Mouse (Mus musculus) intestine, embryonic 15.5 days (tissue): Measurements from ENCODE around the gene Cul9. TPM values are rescaled to one million over a fixed set of nuclear protein-coding genes. Genes with fewer than 3 reads are reported as not detected.
"Not testable (repeated sequence)": the region's sequence is repeated elsewhere in the genome, so short reads cannot be mapped to it uniquely, and the experiment has no call there.

Experiments used
- ATAC-seq: fragments of 200-750 bp; cut with Nextera tagmentation; 2 replicates; pipeline ENCODE4 v1.8.0; 2017; ENCODE audit warnings: moderate TSS enrichment, moderate library complexity
- H3K27ac ChIP-seq: fragments of 300-500 bp; sonication (generic); 2 replicates; pipeline ENCODE4 v1.5.1; 2015; ENCODE audit warnings: mild to moderate bottlenecking, inconsistent platforms
- H3K27me3 ChIP-seq: fragments of 300-500 bp; sonication (generic); replicated peaks from 2 replicates; pipeline ENCODE4 v1.6.1; 2015; ENCODE audit warnings: inconsistent platforms
- H3K36me3 ChIP-seq: fragments of 300-500 bp; sonication (generic); 2 replicates; pipeline ENCODE4 v1.6.1; 2015; ENCODE audit warnings: inconsistent platforms
- H3K4me1 ChIP-seq: fragments of 300-500 bp; sonication (generic); replicated peaks from 2 replicates; pipeline ENCODE4 v1.6.1; 2015; ENCODE audit warnings: inconsistent platforms
- H3K4me2 ChIP-seq: fragments of 300-500 bp; sonication (generic); replicated peaks from 2 replicates; pipeline ENCODE4 v1.6.1; 2015; ENCODE audit warnings: mild to moderate bottlenecking, inconsistent platforms
- H3K4me3 ChIP-seq: fragments of 300-500 bp; sonication (generic); replicated peaks from 2 replicates; pipeline ENCODE4 v1.5.1; 2015; ENCODE audit warnings: inconsistent platforms
- H3K9ac ChIP-seq: fragments of 300-500 bp; sonication (generic); 2 replicates; pipeline ENCODE4 v1.6.1; 2015; ENCODE audit warnings: inconsistent platforms
- H3K9me3 ChIP-seq: fragments of 300-500 bp; sonication (generic); 2 replicates; pipeline ENCODE4 v1.6.1; 2016; ENCODE audit warnings: inconsistent platforms
- WGBS: fragments of 180-500 bp; shearing (Covaris S2); methylation state at CpG from one replicate; pipeline ENCODE4 v1.1.7; 2015; 5-methylcytosine and 5-hydroxymethylcytosine counted together
- polyA plus RNA-seq: library from polyadenylated mRNA; unstranded; fragments of >200 nt; fragmentation: Nextera tagmentation; extraction: Ambion mirVana; gene quantifications from 2 replicates; pipeline ENCODE4 v1.2.1, GENCODE M21; 2015

The Cul9 gene
- polyA plus RNA-seq, 1 experiment from 2014 or later, result 2.8 TPM

DNA sequence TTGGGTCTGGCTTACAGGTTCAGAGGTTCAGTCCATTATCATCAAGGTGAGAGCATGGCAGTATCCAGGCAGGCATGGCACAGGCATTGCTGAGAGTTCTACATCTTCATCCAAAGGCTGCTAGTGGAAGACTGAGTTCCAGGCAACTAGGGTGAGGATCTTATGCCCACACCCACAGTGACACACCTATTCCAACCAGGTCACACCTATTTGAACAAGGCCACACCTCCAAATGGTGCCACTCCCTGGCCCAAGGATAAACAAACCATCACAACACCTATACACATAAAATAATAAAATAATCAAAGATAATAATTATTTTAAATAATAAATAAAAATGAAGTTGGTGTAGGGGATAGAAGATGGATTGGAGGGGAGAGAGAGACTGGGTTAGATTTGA is 50.1 kb downstream of the Cul9 start:
- H3K4me2 ChIP-seq, H3K9me3 ChIP-seq, H3K27ac ChIP-seq, H3K9ac ChIP-seq, H3K4me3 ChIP-seq, H3K27me3 ChIP-seq, H3K36me3 ChIP-seq: not testable (repeated sequence)
- H3K4me1 ChIP-seq, result peaks cover 10% of the 10 kb centered on the region; the same call in 1 of the 2 replicates
- ATAC-seq, result peak; percentile 5; the same call in 1 of the 2 replicates

DNA sequence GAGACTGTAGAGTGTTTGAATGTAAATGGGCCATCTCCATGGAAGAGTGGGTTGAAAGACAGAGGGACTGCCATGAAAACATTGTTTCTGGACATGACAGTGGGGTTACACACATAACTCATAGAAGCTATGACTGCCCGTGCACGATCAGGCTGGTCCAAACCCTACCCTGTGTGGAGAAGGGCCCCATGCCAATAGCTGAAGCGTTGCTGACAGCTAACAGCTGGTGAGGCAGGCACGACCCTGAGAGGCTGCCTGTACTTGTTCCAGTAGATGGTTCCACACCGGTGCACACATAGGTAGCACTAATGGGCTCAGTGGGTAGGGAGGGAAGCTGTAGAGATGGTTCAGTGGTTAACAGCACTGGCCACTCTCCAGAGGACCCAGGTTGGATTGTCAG is 50.7 kb downstream of the Cul9 start:
- H3K36me3 ChIP-seq, result no peaks in the 10 kb centered on the region
- no peak overlapping the region for H3K9ac ChIP-seq
- ATAC-seq, result no peak
- H3K27ac ChIP-seq, result no peak overlapping the region
- no peaks in the 10 kb centered on the region for H3K9me3 ChIP-seq
- 81% methylated on average over 5 of the region's 5 CpGs for WGBS
- 0 out of 2 replicates have a peak, but pooled peaks cover 3% of the 10 kb centered on the region for H3K27me3 ChIP-seq
- H3K4me1 ChIP-seq, result peaks cover 10% of the 10 kb centered on the region; the same call in 1 of the 2 replicates
- no peak overlapping the region for H3K4me2 ChIP-seq
- H3K4me3 ChIP-seq, result no peak overlapping the region

DNA sequence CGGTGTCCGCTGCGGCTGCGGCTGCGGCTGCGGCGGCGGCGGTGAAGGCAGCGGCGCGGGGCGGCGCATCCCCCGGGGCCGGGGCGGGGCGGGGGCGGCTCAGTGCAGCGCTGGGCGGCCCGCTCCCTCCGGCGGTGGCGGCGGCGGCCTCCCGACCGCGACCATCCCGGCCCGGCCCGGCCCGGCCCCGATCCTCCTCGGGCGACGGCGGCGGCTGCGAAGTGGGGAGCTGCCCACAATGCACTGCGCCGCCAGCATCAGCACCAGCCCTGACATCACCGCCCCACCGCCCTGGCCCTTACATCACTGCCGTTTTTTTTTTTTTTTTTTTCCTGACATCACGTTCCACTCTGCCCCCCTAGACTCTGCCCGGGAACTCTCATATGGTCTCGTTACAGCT is 58.8 kb downstream of the Cul9 start, which contains the start of gene Ttbk1:
Gene Ttbk1 (minus strand): TSS at position 245 of the 400 bp plus-strand sequence.
- Histone ChIP-seq H3K4me2 (peak within 1 kb of the TSS; percentile 73), H3K9me3 (no peaks in the 10 kb centered on the region), H3K4me3 (peak within 1 kb of the TSS; percentile 37), H3K4me1 (peaks cover 10% of the 10 kb centered on the region), H3K9ac (peak within 1 kb of the TSS; percentile 10; the same call in 1 of the 2 replicates), H3K27ac (no peak within 1 kb of the TSS), H3K36me3 (no peaks in the 10 kb centered on the region), H3K27me3 (peaks cover 67% of the 10 kb centered on the region)
- ATAC-seq, result peak; percentile 16; the same call in 1 of the 2 replicates
- WGBS, result under 1% methylated on average over 30 of the region's 49 CpGs

DNA sequence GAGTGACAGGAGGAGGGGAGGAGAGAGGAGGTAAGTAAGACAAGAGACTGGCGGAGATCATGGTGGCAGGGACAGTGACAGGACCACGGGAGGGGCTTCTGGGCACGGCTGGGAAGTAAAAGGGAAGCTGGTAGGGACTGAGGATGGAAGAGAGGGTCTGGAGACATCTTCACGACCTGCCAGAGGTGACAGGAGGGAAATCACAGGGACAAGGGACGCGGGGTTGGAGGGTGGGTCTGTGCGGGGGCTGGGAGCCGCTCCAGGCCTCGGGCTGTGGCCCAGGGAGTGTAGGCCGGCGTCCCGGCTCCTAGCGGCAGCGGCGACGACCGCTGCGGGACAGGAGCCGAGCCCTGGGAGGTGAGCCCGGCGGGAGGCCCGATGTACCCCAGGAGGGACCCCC is 59.2 kb downstream of the Cul9 start:
- Histone ChIP-seq H3K9me3 (no peaks in the 10 kb centered on the region), H3K27me3 (peaks cover 67% of the 10 kb centered on the region), H3K4me1 (peaks cover 10% of the 10 kb centered on the region), H3K4me3 (peak overlapping the region; percentile 37), H3K27ac (no peak overlapping the region), H3K36me3 (no peaks in the 10 kb centered on the region), H3K4me2 (peak overlapping the region; percentile 73), H3K9ac (peak overlapping the region; percentile 10; the same call in 1 of the 2 replicates)
- WGBS, result 8% methylated on average over 12 of the region's 22 CpGs
- ATAC-seq, result no peak

DNA sequence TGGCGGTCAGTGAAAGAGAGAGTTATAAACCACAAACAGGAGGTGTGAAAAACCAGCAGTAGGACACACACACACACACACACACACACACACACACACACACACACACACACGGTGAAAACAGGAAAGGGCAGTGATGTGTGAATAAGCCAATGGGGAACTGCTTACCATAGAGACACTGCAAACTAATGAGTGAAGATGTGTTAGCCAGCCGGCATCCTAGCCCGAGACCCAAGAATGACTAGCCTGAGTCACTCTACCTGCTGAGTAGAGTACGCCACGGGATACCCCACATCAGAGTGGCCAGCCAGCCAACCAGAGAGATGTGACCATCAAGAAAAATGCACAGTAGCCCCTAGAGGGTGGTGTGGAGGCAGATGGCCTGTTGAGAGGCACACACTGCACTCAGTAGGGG is 61.7 kb downstream of the Cul9 start:
- Histone ChIP-seq H3K9ac (no peak overlapping the region), H3K27me3 (peaks cover 73% of the 10 kb centered on the region)
- ATAC-seq, result no peak

DNA sequence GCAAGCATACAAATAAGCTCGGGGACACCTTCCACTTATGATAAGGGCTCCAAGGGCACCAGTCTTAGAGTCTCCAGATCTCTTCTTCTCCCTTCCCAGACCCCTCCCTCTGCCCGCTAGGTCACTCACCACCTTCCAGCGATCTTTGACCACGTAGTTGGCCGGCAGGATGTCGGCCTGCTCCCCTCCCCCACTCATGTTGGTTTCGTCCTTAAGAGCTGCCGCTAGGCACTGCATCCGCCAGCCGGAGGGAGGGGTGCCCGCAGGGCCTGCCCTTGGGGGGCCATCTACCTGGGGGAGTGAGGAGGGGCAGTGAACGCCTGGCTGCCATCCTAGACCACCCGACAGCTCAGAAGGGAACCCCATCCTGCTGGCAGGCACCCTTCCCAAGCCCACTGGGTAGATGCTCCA is 62.2 kb downstream of the Cul9 start:
- H3K36me3 ChIP-seq, result no peaks in the 10 kb centered on the region
- 3% methylated on average over 13 of the region's 13 CpGs for WGBS
- peak overlapping the region; percentile 67 for H3K4me2 ChIP-seq
- H3K4me1 ChIP-seq, result peaks cover 10% of the 10 kb centered on the region
- no peak overlapping the region for H3K27ac ChIP-seq
- peak overlapping the region; percentile 33 for H3K4me3 ChIP-seq
- no peaks in the 10 kb centered on the region for H3K9me3 ChIP-seq
- peaks cover 71% of the 10 kb centered on the region for H3K27me3 ChIP-seq
- ATAC-seq, result peak; percentile 17
- H3K9ac ChIP-seq, result no peak overlapping the region

More for the DNA sequence above, 61.7 kb downstream of the Cul9 start:
- no peaks in the 10 kb centered on the region for H3K9me3 ChIP-seq
- peaks cover 10% of the 10 kb centered on the region for H3K4me1 ChIP-seq
- no peaks in the 10 kb centered on the region for H3K36me3 ChIP-seq
- H3K4me2 ChIP-seq, result no peak overlapping the region; the same call in 1 of the 2 replicates
- H3K27ac ChIP-seq, result no peak overlapping the region
- no peak overlapping the region for H3K4me3 ChIP-seq
- WGBS, result 20% methylated on average over 6 of the region's 6 CpGs

DNA sequence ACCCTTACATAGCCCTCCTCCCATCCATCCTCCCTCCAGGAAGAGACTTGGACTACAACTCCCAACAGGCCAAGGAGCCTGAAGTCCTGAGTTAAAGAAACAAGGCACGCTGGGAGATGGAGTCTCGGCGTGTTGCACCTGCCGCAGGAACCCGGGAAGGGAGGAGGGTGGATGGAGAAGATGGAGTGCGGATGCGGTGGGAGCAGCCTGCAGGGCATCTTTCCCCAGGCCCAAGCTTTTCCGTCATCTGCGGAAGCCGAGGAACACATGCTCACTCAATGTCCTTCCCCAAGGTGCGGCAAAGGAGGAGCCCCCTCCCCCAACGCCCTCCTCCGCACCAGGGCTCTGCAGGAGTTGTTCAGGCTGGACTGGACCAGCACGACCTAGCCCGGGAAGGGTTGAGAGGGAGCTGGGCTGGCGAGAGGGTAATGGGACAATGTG is 62.6 kb downstream of the Cul9 start:
- H3K27ac ChIP-seq, result no peak overlapping the region
- ATAC-seq, result peak; percentile 68

DNA sequence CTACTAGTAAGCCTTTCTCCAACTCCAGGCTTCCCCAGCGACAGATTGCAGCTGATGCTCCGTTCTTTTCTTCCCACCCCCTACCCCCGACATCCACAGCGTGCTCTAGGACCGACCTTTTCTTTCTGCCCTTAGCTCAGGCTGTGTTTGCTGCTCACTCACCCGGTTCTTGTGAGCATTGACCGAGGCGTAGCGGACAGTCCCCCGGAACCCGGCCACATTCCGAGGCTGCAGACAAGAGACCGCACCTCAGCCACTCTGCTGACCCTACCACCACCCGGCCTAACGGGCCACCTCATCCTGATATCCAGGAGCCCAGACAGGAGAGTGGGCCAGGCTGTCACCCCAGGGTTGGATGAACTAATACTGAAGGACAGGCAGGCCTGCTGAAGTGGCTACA is 68.9 kb downstream of the Cul9 start:
- Histone ChIP-seq H3K9ac (no peak overlapping the region), H3K4me2 (no peak overlapping the region), H3K9me3 (no peaks in the 10 kb centered on the region), H3K4me1 (no peaks in the 10 kb centered on the region), H3K27ac (no peak overlapping the region), H3K4me3 (no peak overlapping the region), H3K36me3 (no peaks in the 10 kb centered on the region), H3K27me3 (peaks cover 9% of the 10 kb centered on the region; the same call in 1 of the 2 replicates)
- WGBS, result 85% methylated on average over 15 of the region's 15 CpGs
- no peak for ATAC-seq

More for the DNA sequence above, 62.6 kb downstream of the Cul9 start:
- H3K9me3 ChIP-seq, result no peaks in the 10 kb centered on the region
- peaks cover 68% of the 10 kb centered on the region for H3K27me3 ChIP-seq
- H3K4me2 ChIP-seq, result peak overlapping the region; percentile 67
- no peaks in the 10 kb centered on the region for H3K36me3 ChIP-seq
- peaks cover 10% of the 10 kb centered on the region for H3K4me1 ChIP-seq
- WGBS, result under 1% methylated on average over 16 of the region's 16 CpGs
- H3K4me3 ChIP-seq, result peak overlapping the region; percentile 33
- H3K9ac ChIP-seq, result no peak overlapping the region

DNA sequence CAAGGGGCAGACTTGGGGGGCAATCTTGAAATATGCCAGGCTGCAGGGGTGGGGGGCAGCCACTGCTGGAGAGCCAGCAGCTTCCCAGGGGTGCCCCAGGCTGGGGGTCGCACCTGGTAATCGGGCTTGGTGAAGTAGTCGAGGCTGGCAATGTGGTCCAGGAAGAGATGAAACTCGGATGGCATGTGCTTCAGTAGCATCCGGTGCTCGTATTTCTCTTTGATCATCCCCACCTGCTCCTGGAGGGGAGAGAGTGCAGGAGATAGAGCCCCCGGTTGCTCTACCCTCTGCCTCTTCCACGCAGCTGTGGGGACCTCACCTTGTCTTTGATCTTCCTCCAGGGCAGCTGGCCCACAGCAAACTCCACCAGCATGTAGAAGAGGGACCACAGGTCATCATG is 69.6 kb downstream of the Cul9 start:
- Histone ChIP-seq H3K27ac (no peak overlapping the region), H3K36me3 (no peaks in the 10 kb centered on the region), H3K9ac (no peak overlapping the region), H3K9me3 (no peaks in the 10 kb centered on the region), H3K4me2 (no peak overlapping the region), H3K4me3 (no peak overlapping the region), H3K4me1 (no peaks in the 10 kb centered on the region), H3K27me3 (peaks cover 9% of the 10 kb centered on the region; the same call in 1 of the 2 replicates)
- 61% methylated on average over 8 of the region's 8 CpGs for WGBS
- no peak for ATAC-seq

DNA sequence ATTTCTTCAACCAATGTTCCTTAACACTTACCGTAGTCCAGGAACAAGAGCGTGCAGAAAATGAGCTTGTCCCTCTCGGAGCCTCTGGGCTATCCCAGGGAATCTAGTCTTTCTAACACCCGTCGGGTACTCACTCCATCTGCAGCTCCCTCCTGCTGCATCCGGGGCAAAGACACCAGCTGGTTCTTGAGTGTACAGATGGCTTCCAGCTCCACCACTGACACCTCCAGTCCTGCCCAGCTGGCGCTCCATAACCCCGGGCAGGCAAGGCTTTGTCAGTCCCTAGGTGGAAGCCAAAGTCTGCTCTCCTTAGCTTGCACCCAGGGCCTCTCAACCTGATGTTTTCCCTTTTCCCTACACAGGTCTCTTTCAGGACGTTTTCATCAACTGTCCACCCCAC is 78.4 kb downstream of the Cul9 start:
- Histone ChIP-seq H3K36me3 (no peaks in the 10 kb centered on the region), H3K9ac (no peak overlapping the region), H3K4me1 (no peaks in the 10 kb centered on the region), H3K27ac (no peak overlapping the region), H3K9me3 (no peaks in the 10 kb centered on the region), H3K27me3 (no peaks in the 10 kb centered on the region), H3K4me3 (no peak overlapping the region), H3K4me2 (no peak overlapping the region)
- 70% methylated on average over 9 of the region's 9 CpGs for WGBS
- no peak for ATAC-seq

DNA sequence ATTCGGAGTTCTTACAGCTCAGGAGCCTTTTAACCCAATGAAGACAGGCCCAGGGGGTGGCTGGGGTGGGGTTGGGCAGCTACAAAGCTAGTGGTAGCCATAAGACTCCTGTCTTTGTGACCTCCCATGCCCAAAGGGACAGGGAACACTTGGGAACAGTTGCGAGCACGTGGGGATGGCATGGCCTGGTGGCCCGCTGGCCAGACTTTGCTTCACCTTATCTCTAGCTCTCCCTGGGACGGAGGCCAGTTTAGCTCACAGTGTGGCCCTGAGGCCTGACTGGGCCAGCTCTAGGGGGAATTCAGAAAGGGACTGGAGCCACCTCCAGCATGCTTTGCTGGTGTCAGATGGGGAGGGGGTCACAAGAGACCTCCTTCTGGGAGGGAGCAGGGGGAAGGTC is 84.0 kb downstream of the Cul9 start:
- ATAC-seq, result no peak
- WGBS, result 82% methylated on average over 5 of the region's 5 CpGs
- Histone ChIP-seq H3K9ac (no peak overlapping the region), H3K36me3 (no peaks in the 10 kb centered on the region), H3K9me3 (no peaks in the 10 kb centered on the region), H3K27ac (no peak overlapping the region), H3K4me1 (peaks cover 17% of the 10 kb centered on the region), H3K4me3 (no peak overlapping the region), H3K27me3 (peaks cover 41% of the 10 kb centered on the region), H3K4me2 (no peak overlapping the region)

DNA sequence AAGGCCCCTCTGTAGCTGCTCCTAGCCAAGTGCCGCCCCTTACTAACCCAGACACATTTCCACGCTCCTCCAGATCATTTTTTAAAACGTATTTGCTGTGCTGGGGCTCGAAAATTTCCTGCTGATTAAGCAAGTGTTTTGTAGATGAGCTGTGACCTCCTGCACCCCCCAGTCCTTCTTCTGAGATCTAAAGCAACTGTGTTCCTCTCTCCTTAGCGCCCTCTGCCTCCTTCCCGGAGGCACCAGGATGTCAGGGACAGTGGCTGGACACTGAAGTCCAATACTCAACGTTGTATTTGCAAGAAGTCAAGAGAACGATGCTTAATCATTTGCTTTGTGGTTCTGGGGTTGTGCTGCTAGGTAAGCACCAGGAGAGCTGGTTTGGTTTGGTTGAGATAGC is 84.8 kb downstream of the Cul9 start:
- Histone ChIP-seq H3K4me2 (peak overlapping the region; percentile 77), H3K27ac (no peak overlapping the region), H3K9me3 (no peaks in the 10 kb centered on the region), H3K4me3 (peak overlapping the region; percentile 36), H3K36me3 (no peaks in the 10 kb centered on the region), H3K27me3 (peaks cover 47% of the 10 kb centered on the region), H3K9ac (0 out of 2 replicates have a peak overlapping the region, but pooled peaks have one; percentile 21), H3K4me1 (peaks cover 17% of the 10 kb centered on the region)
- 9% methylated on average over 8 of the region's 8 CpGs for WGBS
- ATAC-seq, result no peak

DNA sequence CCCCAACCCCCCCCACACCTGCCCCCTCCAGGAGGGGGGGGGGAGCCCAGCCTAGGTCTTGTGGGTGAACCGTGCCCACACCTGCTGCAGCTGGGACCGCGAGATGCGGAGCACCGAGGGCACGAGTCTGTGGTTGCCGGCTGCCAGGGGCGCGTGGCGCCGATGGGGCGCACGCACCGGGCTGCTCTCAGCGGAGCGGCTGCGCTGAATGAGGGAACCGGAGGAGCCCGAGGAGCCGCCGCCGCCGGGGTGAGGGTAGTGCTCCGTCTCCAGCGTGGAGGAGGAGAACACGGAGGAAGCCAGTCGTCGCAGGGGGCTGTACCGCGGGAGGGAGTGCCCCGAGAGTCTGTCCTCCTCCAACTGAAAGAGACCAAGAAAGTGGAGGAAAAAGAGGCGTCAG is 85.5 kb downstream of the Cul9 start:
- H3K9me3 ChIP-seq, result no peaks in the 10 kb centered on the region
- H3K4me3 ChIP-seq, result peak overlapping the region; percentile 36
- peak overlapping the region; percentile 21; the same call in 1 of the 2 replicates for H3K9ac ChIP-seq
- 0 out of 2 replicates have a peak, but pooled peaks have one; percentile 11 for ATAC-seq
- 1% methylated on average over 32 of the region's 32 CpGs for WGBS
- peak overlapping the region; percentile 77 for H3K4me2 ChIP-seq
- peaks cover 54% of the 10 kb centered on the region for H3K27me3 ChIP-seq
- peaks cover 18% of the 10 kb centered on the region for H3K4me1 ChIP-seq
- no peaks in the 10 kb centered on the region for H3K36me3 ChIP-seq
- no peak overlapping the region for H3K27ac ChIP-seq
